Mouse (Mus musculus): ENCODE measurements around the gene Gm45062. TPM values are rescaled to one million over a fixed set of nuclear protein-coding genes. Genes with fewer than 3 reads are reported as not detected.
A peak's percentile ranks its signal among the peaks of the same experiment; 100 is the strongest.

Gene Gm45062
- total and polyA plus RNA-seq, 3 experiments, result 2.2 to 3.6 TPM; not detected in 1

DNA sequence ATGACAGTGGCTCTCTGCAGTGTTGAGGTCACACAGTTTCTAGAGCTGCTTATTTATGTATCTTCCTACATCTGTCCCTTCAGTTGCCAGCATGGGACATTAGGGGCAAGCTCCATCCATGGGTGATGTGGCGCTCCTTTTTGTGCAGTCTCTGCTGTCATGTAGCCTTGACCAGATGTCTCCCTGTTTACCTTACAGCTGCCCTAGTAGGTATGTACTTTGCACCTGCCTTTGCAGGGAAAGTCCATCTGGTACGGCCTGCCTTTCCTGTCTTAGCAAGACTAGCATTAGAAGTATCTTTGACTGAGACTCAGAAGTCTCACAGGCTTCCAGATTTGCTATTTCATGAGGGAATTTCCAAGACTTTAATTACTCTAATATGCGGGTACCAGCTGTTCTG is 11.8 kb downstream of the Gm45062 start:
- H3K9ac ChIP-seq (ENCODE audit: control insufficient read depth, low read depth, low read length, poor library complexity, severe bottlenecking), result no peak overlapping the region
- H3K4me1 ChIP-seq (ENCODE audit: control insufficient read depth in 1 of 2, insufficient read depth in 2 of 2, low read length in 2 of 2), result no peaks in the 10 kb centered on the region; a peak in 1 of 4 replicates
- no peaks in the 10 kb centered on the region for H3K9me3 ChIP-seq (replicated peaks; ENCODE audit: insufficient read depth, low read length)
- H3K36me3 ChIP-seq (ENCODE audit: control insufficient read depth in 1 of 2, insufficient read depth in 2 of 2, low read length in 2 of 2), result no peaks in the 10 kb centered on the region
- no peak overlapping the region for H3K27ac ChIP-seq (ENCODE audit: control insufficient read depth, low read depth, low read length)
- TF ChIP-seq NELFE (IDR thresholded peaks at IDR 0.05; ENCODE audit: low read depth, low read length) (no peak), EP300 (IDR thresholded peaks at IDR 0.05; ENCODE audit: low read depth in 1 of 2, low read length in 2 of 2) (no peak), CHD2 (IDR thresholded peaks at IDR 0.05; ENCODE audit: low read length) (no peak), UBTF (IDR thresholded peaks at IDR 0.05; ENCODE audit: borderline replicate concordance, insufficient read depth, low read depth, low read length) (no peak), ZKSCAN1 (IDR thresholded peaks at IDR 0.05; ENCODE audit: low read depth, low read length) (no peak), MYC (IDR thresholded peaks at IDR 0.05; ENCODE audit: low read depth, low read length) (no peak), POLR2AphosphoS5 (IDR thresholded peaks at IDR 0.05; ENCODE audit: borderline replicate concordance, low read depth, low read length) (no peak), HCFC1 (IDR thresholded peaks at IDR 0.05; ENCODE audit: low read depth, low read length) (no peak), CTCF (IDR thresholded peaks at IDR 0.05 in 2 of 3, conservative IDR thresholded peaks at IDR 0.05 in 1 of 3; ENCODE audit: control insufficient read depth in 1 of 3, insufficient read depth in 1 of 3, low read depth in 2 of 3, low read length in 3 of 3, poor library complexity in 1 of 3, severe bottlenecking in 1 of 3) (no peak), ETS1 (IDR thresholded peaks at IDR 0.05; ENCODE audit: low read depth, low read length) (no peak), USF1 (IDR thresholded peaks at IDR 0.05; ENCODE audit: low read depth, low read length) (no peak), MAZ (IDR thresholded peaks at IDR 0.05; ENCODE audit: low read depth, low read length) (no peak), CHD1 (IDR thresholded peaks at IDR 0.05; ENCODE audit: low read depth, low read length) (no peak), KAT2A (conservative IDR thresholded peaks at IDR 0.05; ENCODE audit: low read depth, low read length) (no peak), SMC3 (IDR thresholded peaks at IDR 0.05; ENCODE audit: low read depth, low read length) (no peak), POLR2A (IDR thresholded peaks at IDR 0.05; ENCODE audit: control insufficient read depth in 1 of 2, insufficient read depth in 1 of 2, low read depth in 1 of 2, low read length in 2 of 2, poor library complexity in 1 of 2) (no peak), MAX (IDR thresholded peaks at IDR 0.05; ENCODE audit: low read length) (no peak), MEF2A (IDR thresholded peaks at IDR 0.05; ENCODE audit: extremely low read depth, insufficient replicate concordance, low read depth, low read length, poor library complexity, severe bottlenecking) (no peak)
- no peaks in the 10 kb centered on the region for H3K27me3 ChIP-seq (ENCODE audit: control insufficient read depth in 1 of 2, insufficient read depth in 2 of 2, low read length in 2 of 2)
- H3K4me3 ChIP-seq (ENCODE audit: control insufficient read depth in 1 of 2, insufficient read depth in 1 of 2, low read depth in 2 of 2, low read length in 2 of 2), result no peak overlapping the region
- DNase-seq (ENCODE audit: low read depth, low spot score), result no peak
- H3K79me2 ChIP-seq (ENCODE audit: control insufficient read depth, insufficient read depth, low read length, poor library complexity), result no peaks in the 10 kb centered on the region; the same call in 1 of the 2 replicates

GRCm38 (mm10) chr6:8274387-8275054 is 15.3 kb downstream of the Gm45062 start:
- no peak overlapping the region for H3K9ac ChIP-seq (ENCODE audit: control insufficient read depth, low read depth, low read length, poor library complexity, severe bottlenecking)
- H3K4me3 ChIP-seq (ENCODE audit: control insufficient read depth in 1 of 2, insufficient read depth in 1 of 2, low read depth in 2 of 2, low read length in 2 of 2), result no peak overlapping the region
- H3K36me3 ChIP-seq (ENCODE audit: control insufficient read depth in 1 of 2, insufficient read depth in 2 of 2, low read length in 2 of 2), result peaks cover 0 to 13% of the 10 kb centered on the region in 2 experiments; a peak in 2 of 4 replicates
- no peaks in the 10 kb centered on the region for H3K9me3 ChIP-seq (replicated peaks; ENCODE audit: insufficient read depth, low read length)
- H3K27ac ChIP-seq (ENCODE audit: control insufficient read depth, low read depth, low read length), result no peak overlapping the region
- H3K79me2 ChIP-seq (ENCODE audit: control insufficient read depth, insufficient read depth, low read length, poor library complexity), result no peaks in the 10 kb centered on the region
- DNase-seq (ENCODE audit: low read depth, low spot score), result peak; percentile 70
- no peaks in the 10 kb centered on the region for H3K27me3 ChIP-seq (ENCODE audit: control insufficient read depth in 1 of 2, insufficient read depth in 2 of 2, low read length in 2 of 2)
- peaks cover 6 to 12% of the 10 kb centered on the region in 2 experiments for H3K4me1 ChIP-seq (ENCODE audit: control insufficient read depth in 1 of 2, insufficient read depth in 2 of 2, low read length in 2 of 2)
- TF ChIP-seq CTCF (IDR thresholded peaks at IDR 0.05 in 2 of 3, conservative IDR thresholded peaks at IDR 0.05 in 1 of 3; ENCODE audit: control insufficient read depth in 1 of 3, insufficient read depth in 1 of 3, low read depth in 2 of 3, low read length in 3 of 3, poor library complexity in 1 of 3, severe bottlenecking in 1 of 3), result peak; percentile 36 to 66 (median 47); a peak in 5 of 6 replicates
- TF ChIP-seq SMC3 (IDR thresholded peaks at IDR 0.05; ENCODE audit: low read depth, low read length), result peak; percentile 54
- no peak for TF ChIP-seq MEF2A (IDR thresholded peaks at IDR 0.05; ENCODE audit: extremely low read depth, insufficient replicate concordance, low read depth, low read length, poor library complexity, severe bottlenecking)
- TF ChIP-seq RAD21 (IDR thresholded peaks at IDR 0.05; ENCODE audit: low read depth, low read length), result peak; percentile 38
- TF ChIP-seq HCFC1 (IDR thresholded peaks at IDR 0.05; ENCODE audit: low read depth, low read length), result no peak
